Mouse (Mus musculus): ENCODE measurements around the gene Wdr20rt. TPM values are rescaled to one million over a fixed set of nuclear protein-coding genes. Genes with fewer than 3 reads are reported as not detected.

Gene Wdr20rt
- total and polyA plus RNA-seq, 3 experiments: not detected

DNA sequence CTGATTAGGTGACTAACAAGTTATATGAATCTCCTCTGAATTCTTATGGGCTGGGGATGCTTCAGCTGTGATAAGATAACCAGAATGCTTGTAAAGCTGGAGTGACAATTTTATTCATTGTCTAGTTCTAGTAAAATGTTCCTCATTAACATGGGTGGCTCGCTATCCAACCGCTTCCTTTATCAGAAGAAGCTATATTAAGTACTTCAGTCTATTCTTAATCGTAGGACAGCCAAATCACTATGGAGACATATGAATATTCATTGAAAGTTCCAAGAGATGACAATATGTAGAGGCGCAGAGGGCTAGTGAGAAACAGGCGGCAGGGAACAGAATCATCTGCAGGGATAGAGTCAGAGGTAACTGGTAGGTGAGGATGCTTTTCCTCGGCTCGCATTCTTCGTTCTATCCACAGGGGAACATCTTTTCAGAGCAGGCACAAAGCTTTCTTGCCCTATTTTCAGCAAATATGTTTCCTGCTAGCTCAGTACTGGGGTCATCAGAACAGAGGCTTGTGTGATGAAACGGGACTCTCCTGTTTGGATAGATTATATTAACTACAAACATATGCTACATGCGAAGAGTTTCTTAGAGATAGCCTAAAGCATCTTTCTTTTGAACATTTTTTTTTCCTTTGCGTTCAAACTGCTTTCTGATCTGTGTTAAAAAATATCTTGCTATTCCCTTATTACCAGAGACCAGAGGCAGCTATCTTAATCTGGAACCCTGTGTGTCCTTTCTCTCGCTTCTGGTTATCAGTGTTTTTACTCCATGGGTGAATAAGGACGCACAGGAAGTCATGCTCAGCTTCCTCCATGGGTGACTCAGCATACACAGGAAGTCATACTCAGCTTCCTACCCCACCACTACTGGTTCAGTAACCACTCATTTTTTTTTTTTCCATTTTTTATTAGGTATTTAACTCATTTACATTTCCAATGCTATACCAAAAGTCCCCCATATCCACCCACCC lies 34.1 kb downstream of the Wdr20rt start:
- no peaks in the 10 kb centered on the region for H3K27me3 ChIP-seq (replicated peaks)
- no peak for TF ChIP-seq MYC (IDR thresholded peaks at IDR 0.05; ENCODE audit: low read depth, low read length)
- no peak for TF ChIP-seq ZMIZ1 (IDR thresholded peaks at IDR 0.05; ENCODE audit: low read depth, low read length)
- no peak for TF ChIP-seq E2F4 (IDR thresholded peaks at IDR 0.05; ENCODE audit: insufficient replicate concordance, low read depth, low read length)
- no peak for TF ChIP-seq MAFK (IDR thresholded peaks at IDR 0.05; ENCODE audit: insufficient replicate concordance, low read length)
- no peak for TF ChIP-seq HCFC1 (IDR thresholded peaks at IDR 0.05; ENCODE audit: low read depth, low read length)
- no peak for TF ChIP-seq ZKSCAN1 (IDR thresholded peaks at IDR 0.05; ENCODE audit: borderline replicate concordance, low read depth, low read length)
- no peak overlapping the region for H3K9ac ChIP-seq (ENCODE audit: insufficient read depth, low read depth)
- dilution Hi-C loops (cut with MboI; ENCODE audit: extremely low pct_ligation_motif_present, extremely low pct_unique_long_range_greater_than_20kb, low sequenced_read_pairs) (no loop called here), in situ Hi-C loops (cut with MboI; ENCODE audit: low pct_ligation_motif_present, low pct_unique_long_range_greater_than_20kb, low sequenced_read_pairs) (no loop called here)
- H3K4me1 ChIP-seq (ENCODE audit: control insufficient read depth in 1 of 2, insufficient read depth in 2 of 2): no peaks in the 10 kb centered on the region
- H3K27ac ChIP-seq (ENCODE audit: insufficient read depth, low read depth): no peak overlapping the region
- no peak overlapping the region for H3K4me3 ChIP-seq (replicated peaks in 1 of 3; ENCODE audit: low read depth in 2 of 3, low read length in 2 of 3, poor library complexity in 1 of 3)
- no peaks in the 10 kb centered on the region for H3K36me3 ChIP-seq (replicated peaks in 1 of 2; ENCODE audit: control insufficient read depth in 1 of 2, insufficient read depth in 1 of 2, low read length in 1 of 2)
- H3K4me2 ChIP-seq (ENCODE audit: insufficient read depth, low read depth, poor library complexity, severe bottlenecking): no peak overlapping the region
- H3K9me3 ChIP-seq (replicated peaks; ENCODE audit: low read length): no peaks in the 10 kb centered on the region
- no peaks in the 10 kb centered on the region for H3K79me2 ChIP-seq (replicated peaks; ENCODE audit: control insufficient read depth, extremely low read depth, insufficient read depth, poor library complexity, severe bottlenecking)
- DNase-seq (ENCODE audit: extremely low read depth): no peak

DNA sequence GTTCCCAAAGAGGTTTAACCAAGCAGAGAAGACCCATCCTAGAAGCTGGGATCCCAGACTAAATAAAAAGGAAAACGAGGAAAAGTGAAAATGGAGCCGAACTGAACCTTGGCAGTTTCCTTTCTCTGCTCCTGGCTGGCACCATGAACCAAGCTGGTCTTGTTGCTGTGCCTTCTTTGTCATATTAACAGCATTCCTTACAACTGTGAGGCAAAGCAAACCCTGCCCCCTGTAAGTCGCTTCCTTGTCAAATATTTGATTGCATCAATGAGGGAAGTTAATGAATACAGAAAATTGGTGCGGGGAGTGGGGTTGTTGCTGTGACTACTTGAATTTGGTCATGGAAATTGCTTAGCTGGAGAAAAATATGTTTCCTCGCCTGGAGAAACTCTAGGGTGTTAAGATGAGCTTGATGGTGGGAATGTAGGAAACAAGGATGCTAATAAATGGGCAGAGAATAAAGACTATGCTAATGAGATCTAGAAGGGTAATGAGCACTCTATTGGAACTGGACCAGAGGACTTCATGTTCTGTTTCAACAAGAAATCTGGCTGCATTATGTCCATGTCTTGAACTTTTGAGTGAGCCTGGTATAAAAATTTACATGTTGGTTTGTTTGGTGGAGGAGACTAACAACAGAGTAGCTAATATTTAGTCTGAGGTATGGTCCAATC lies 43.1 kb downstream of the Wdr20rt start:
- H3K4me3 ChIP-seq (replicated peaks in 1 of 3; ENCODE audit: low read depth in 2 of 3, low read length in 2 of 3, poor library complexity in 1 of 3): no peak overlapping the region
- no peak overlapping the region for H3K9ac ChIP-seq (ENCODE audit: insufficient read depth, low read depth)
- dilution Hi-C loops (cut with MboI; ENCODE audit: extremely low pct_ligation_motif_present, extremely low pct_unique_long_range_greater_than_20kb, low sequenced_read_pairs) (no loop called here), in situ Hi-C loops (cut with MboI; ENCODE audit: low pct_ligation_motif_present, low pct_unique_long_range_greater_than_20kb, low sequenced_read_pairs) (no loop called here)
- no peak overlapping the region for H3K4me2 ChIP-seq (ENCODE audit: insufficient read depth, low read depth, poor library complexity, severe bottlenecking)
- no peak for TF ChIP-seq NRF1 (IDR thresholded peaks at IDR 0.05; ENCODE audit: low read depth, low read length)
- TF ChIP-seq JUND (conservative IDR thresholded peaks at IDR 0.05; ENCODE audit: low read depth, low read length): no peak
- TF ChIP-seq TCF12 (IDR thresholded peaks at IDR 0.05; ENCODE audit: low read depth, low read length): no peak
- no peak for TF ChIP-seq CHD2 (IDR thresholded peaks at IDR 0.05; ENCODE audit: low read length)
- no peak for TF ChIP-seq CTCF (conservative IDR thresholded peaks at IDR 0.05 in 1 of 2, IDR thresholded peaks at IDR 0.05 in 1 of 2; ENCODE audit: low read depth in 2 of 2, low read length in 2 of 2)
- no peak for TF ChIP-seq USF1 (IDR thresholded peaks at IDR 0.05; ENCODE audit: low read depth, low read length)
- TF ChIP-seq IRF4 (IDR thresholded peaks at IDR 0.05; ENCODE audit: low read depth, low read length): no peak
- no peak for TF ChIP-seq CHD1 (IDR thresholded peaks at IDR 0.05; ENCODE audit: low read depth, low read length)
- TF ChIP-seq MXI1 (IDR thresholded peaks at IDR 0.05; ENCODE audit: low read depth, low read length): no peak
- TF ChIP-seq GABPA (IDR thresholded peaks at IDR 0.05; ENCODE audit: insufficient replicate concordance, low read depth, low read length): no peak
- no peak for TF ChIP-seq MYC (IDR thresholded peaks at IDR 0.05; ENCODE audit: low read depth, low read length)
- TF ChIP-seq RCOR1 (conservative IDR thresholded peaks at IDR 0.05; ENCODE audit: low read depth, low read length): no peak
- no peak for TF ChIP-seq POLR2A (IDR thresholded peaks at IDR 0.05; ENCODE audit: low read depth, low read length)
- no peak for TF ChIP-seq HCFC1 (IDR thresholded peaks at IDR 0.05; ENCODE audit: low read depth, low read length)
- H3K36me3 ChIP-seq (replicated peaks in 1 of 2; ENCODE audit: control insufficient read depth in 1 of 2, insufficient read depth in 1 of 2, low read length in 1 of 2): no peaks in the 10 kb centered on the region
- H3K27me3 ChIP-seq (replicated peaks): no peaks in the 10 kb centered on the region
- H3K9me3 ChIP-seq (replicated peaks; ENCODE audit: low read length): no peaks in the 10 kb centered on the region
- no peak overlapping the region for H3K27ac ChIP-seq (ENCODE audit: insufficient read depth, low read depth)
- H3K4me1 ChIP-seq (ENCODE audit: control insufficient read depth in 1 of 2, insufficient read depth in 2 of 2): no peaks in the 10 kb centered on the region
- no peaks in the 10 kb centered on the region for H3K79me2 ChIP-seq (replicated peaks; ENCODE audit: control insufficient read depth, extremely low read depth, insufficient read depth, poor library complexity, severe bottlenecking)
- no peak for DNase-seq (ENCODE audit: extremely low read depth)

All from CH12.LX (cell line).